Mouse (Mus musculus) CD4-positive, CD25-positive, alpha-beta regulatory T cell, adult 4 months (primary cell): ENCODE data around the gene Lrrc3b. TPM values are rescaled to one million over a fixed set of nuclear protein-coding genes. Genes with fewer than 3 reads are reported as not detected.

Experiments
- ATAC-seq: one replicate; pipeline ENCODE4 v1.8.0; 2017
- polyA plus RNA-seq, 2 experiments: library from polyadenylated mRNA; unstranded; fragments of 100-300 nt; shearing (Covaris generic); gene quantifications; one replicate each; pipeline ENCODE4 v1.2.1; 2017

The Lrrc3b gene
- polyA plus RNA-seq, 2 experiments from 2014 or later: not detected

GRCm38 (mm10) chr14:15330155-15330554 lies 108.6 kb downstream of the Lrrc3b start:
- ATAC-seq: no peak

DNA sequence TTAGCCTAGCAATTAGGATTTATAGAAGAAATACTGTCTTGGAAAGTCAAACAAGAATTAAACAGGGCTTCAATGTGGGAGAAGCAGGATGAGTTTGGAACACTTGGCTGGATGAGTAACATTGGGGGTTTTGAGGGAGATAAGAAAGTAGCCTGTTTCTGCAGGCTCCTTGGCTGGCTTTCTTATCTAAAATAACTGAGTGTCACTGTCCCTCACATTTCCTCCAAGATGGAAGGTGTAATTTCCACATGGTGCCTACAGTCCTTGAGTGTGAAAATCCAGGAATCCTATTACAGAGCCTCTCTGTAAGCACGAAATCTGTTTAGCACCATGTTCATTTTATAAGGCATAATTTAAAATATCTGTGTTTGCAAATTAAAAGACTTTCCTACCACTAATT lies 112.9 kb downstream of the Lrrc3b start:
- ATAC-seq: no peak

DNA sequence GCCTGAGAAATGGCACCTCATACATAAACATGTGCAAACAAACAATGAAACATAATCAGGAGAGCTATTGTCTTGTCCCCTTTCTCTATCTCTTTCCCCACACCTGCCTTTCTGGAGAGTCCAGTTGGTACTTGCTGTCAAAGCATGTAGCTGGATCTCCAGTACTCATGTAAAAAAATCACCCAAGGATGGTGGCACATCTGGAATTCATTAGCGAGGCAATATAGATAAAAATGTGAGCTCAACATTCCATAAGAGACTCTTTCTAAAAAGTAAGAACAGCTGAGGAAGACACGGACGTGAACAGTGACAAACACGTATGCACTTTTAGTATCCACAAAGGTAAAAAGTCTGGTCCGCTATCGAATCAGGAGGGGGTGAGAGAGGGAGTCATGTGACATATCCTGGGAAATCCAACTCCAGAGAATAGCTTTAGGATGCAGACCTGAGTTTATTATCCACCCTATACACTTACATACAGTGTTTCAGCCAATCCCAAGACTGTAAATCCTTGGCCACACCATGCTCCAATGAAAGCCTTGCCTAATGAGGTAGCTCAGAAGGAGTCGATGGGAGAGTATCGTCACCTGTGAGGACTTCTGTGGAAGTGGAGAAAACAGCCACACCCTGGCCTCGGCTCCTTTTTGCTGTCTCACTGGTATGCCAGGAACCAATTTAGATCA lies 116.2 kb downstream of the Lrrc3b start:
- no peak for ATAC-seq

DNA sequence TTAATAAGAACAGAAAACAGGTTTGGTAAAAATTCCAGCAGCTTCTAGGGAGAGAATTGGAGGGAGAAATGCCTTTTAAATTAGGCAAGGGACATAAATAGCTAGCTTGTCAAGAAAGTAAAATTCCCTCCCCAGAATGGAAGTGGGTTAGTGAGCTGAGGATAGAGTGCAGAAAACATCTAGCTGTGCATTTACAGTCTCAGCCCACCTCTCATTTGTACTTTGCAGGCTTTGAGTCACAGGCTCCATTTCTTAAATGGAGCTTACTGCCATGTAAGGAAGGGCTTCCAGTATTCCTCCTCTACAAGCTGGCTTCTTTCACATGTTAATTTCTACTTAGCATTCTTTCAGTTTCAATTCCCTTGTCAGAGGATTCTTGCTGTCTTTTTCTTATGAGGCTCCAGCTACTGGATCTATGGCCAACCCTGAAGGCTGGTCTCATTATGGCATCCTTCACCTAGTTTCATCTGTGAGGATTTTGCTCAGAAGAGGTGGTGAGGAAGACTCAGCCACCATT lies 119.3 kb downstream of the Lrrc3b start:
- no peak for ATAC-seq

- no peak for ATAC-seq
Measured at GRCm38 (mm10) chr14:15308576-15308975, 130.2 kb downstream of the Lrrc3b start.
